Mouse (Mus musculus): ENCODE data around the gene Fos.

DNA sequence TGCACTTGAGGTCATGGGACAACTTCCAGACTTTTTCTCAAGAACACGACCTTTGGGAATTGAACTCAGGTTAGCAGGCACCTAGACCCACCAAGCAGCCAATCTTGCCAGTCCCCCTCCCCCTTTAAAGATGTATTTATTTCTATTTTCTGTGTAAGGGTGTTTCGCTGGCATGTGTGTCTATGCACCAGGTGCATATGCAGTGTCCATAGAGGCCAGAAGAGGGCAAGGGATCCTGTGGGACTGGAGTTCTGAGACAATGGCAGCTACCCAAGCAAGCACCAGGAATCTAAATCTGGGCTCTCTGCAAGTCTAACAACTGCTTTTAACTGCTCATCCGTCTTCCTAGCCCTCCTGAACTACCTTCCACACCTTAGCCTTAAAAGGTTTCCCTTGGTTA is 4.1 kb downstream of the Fos start:
- no peak for TF ChIP-seq POLR2A (IDR thresholded peaks at IDR 0.05; ENCODE audit: borderline replicate concordance, low read depth, low read length)
- no peak for TF ChIP-seq CTCF (IDR thresholded peaks at IDR 0.05; ENCODE audit: low read depth, low read length)

Data from bone marrow macrophage, adult 2 months (primary cell).